Mouse (Mus musculus) thymus, adult 2 months (tissue): Measurements from ENCODE around the gene Gm11232.

ENCODE experiments used
- CTCF ChIP-seq: fragments of 200-500 bp; IDR thresholded peaks from 2 replicates; pipeline ENCODE4 v1.5.1; 2012; ENCODE audit warnings: mild to moderate bottlenecking, control low read depth, low read length, moderate library complexity, borderline replicate concordance; ENCODE audit not compliant: control insufficient read depth, poor library complexity, insufficient read depth; ENCODE audit errors: extremely low read depth
- POLR2A ChIP-seq: fragments of 200-500 bp; IDR thresholded peaks from 2 replicates; pipeline ENCODE4 v1.6.1; 2012; ENCODE audit warnings: mild to moderate bottlenecking, low read length, control low read depth, moderate library complexity; ENCODE audit not compliant: control insufficient read depth, poor library complexity, insufficient read depth; ENCODE audit errors: extremely low read depth

DNA sequence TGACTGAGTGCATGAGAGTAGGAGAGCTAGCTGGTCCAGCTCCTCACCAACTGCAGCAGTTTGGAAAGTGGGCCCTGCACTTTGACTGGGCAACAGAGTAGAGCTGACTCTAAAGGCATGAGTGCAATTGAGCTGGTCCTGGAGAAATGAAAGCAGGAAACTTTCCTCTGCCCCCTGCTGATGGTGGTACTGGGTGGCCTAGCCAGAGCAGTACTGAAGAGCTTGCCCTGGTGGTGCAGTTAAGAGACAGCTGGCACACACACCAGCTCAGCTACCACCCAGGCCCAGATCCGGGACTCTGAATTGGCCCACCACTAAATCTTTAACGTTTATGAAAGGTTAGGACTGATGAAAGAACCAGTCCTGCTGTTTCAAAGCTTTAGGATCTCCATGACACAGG, 31.9 kb downstream of the Gm11232 start:
- TF ChIP-seq POLR2A = no peak
- no peak for TF ChIP-seq CTCF
